Comparison of ENCODE assay signal across 13 mouse cellular contexts in the genomic region with DNA sequence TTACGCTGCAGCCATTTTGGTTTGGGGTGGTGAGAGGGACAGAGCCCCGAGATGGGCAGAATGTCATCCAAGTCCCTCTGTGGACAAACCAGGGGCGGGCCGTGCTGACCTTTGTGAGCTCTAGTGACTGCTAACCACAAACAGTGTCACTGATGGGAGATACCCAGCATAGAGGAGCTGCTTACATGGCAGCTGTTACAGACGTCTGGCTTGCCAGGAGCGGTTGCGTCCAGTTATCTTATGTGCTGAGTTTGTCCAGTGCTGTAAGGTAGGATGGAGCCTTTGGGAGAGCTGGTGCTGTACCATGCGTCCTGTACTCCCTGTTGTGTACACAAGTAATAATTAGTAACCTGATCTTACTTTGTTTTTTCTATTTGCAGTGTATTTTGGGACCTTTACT. TPM values are rescaled to one million over a fixed set of nuclear protein-coding genes. Genes with fewer than 3 reads are reported as not detected.
A peak's percentile ranks its signal among the peaks of the same experiment; 100 is the strongest.
DNase-seq lines count a peak whose midpoint lies in the region; ATAC-seq lines count a peak whose summit lies in the region.
"Had no signal": no experiment of that assay in that cellular context is flagged by ENCODE, and none has a peak within 500 bp of the region (broad histone marks: within the 10 kb centered on the region; RNA-seq: fewer than 3 reads in every experiment).

No protein-coding gene starts in this region.

- H3K4me1 ChIP-seq in liver, embryonic 13.5 days (replicated peaks) = peaks cover 62% of the 10 kb centered on the region
- peaks cover 62% of the 10 kb centered on the region for H3K4me1 ChIP-seq in forebrain, embryonic 15.5 days
- H3K4me1 ChIP-seq in midbrain, embryonic 10.5 days = peaks cover 62% of the 10 kb centered on the region
- H3K4me1 ChIP-seq in neural tube, embryonic 15.5 days = peaks cover 65% of the 10 kb centered on the region

- no peak overlapping the region for H3K9ac ChIP-seq in liver, embryonic 13.5 days
- H3K9ac ChIP-seq in forebrain, embryonic 15.5 days (replicated peaks) = 0 out of 2 replicates have a peak overlapping the region, but pooled peaks have one; percentile 18
- H3K9ac ChIP-seq in neural tube, embryonic 15.5 days (replicated peaks) = no peak overlapping the region
- H3K9ac ChIP-seq: kidney, embryonic 15.5 days; liver, embryonic 15.5 days had no signal

- no peaks in the 10 kb centered on the region for H3K9me3 ChIP-seq in liver, embryonic 13.5 days (replicated peaks)
- no peaks in the 10 kb centered on the region for H3K9me3 ChIP-seq in forebrain, embryonic 15.5 days
- H3K9me3 ChIP-seq in midbrain, embryonic 10.5 days (replicated peaks) = no peaks in the 10 kb centered on the region
- H3K9me3 ChIP-seq in neural tube, embryonic 15.5 days (replicated peaks) = no peaks in the 10 kb centered on the region
- H3K9me3 ChIP-seq: kidney, embryonic 15.5 days; liver, embryonic 15.5 days had no signal

- WGBS in liver, embryonic 13.5 days (ENCODE audit: insufficient replicate concordance) = 67% methylated on average over 8 of the region's 8 CpGs
- 73% methylated on average over 8 of the region's 8 CpGs for WGBS in forebrain, embryonic 15.5 days
- 82% methylated on average over 8 of the region's 8 CpGs for WGBS in midbrain, embryonic 10.5 days
- WGBS in neural tube, embryonic 15.5 days = 73% methylated on average over 8 of the region's 8 CpGs

- no peak overlapping the region for H3K4me3 ChIP-seq in liver, embryonic 13.5 days (replicated peaks)
- H3K4me3 ChIP-seq in forebrain, embryonic 15.5 days = 0 out of 2 replicates have a peak overlapping the region, but pooled peaks have one; percentile 9
- H3K4me3 ChIP-seq in midbrain, embryonic 10.5 days = peak overlapping the region; percentile 90
- no peak overlapping the region for H3K4me3 ChIP-seq in neural tube, embryonic 15.5 days (replicated peaks)
- H3K4me3 ChIP-seq: kidney, embryonic 15.5 days; liver, embryonic 15.5 days had no signal

- intact Hi-C loops in gastrocnemius, postnatal 14 days (cut with DNase I; ENCODE audit: low total_unique reads) = loop anchor here (10.0 kb wide), 1 partner anchor 250 kb away; no protein-coding TSS in a partner anchor

- no peak overlapping the region for H3K27ac ChIP-seq in liver, embryonic 13.5 days
- no peak overlapping the region for H3K27ac ChIP-seq in forebrain, embryonic 15.5 days (replicated peaks)
- no peak overlapping the region for H3K27ac ChIP-seq in midbrain, embryonic 10.5 days (replicated peaks)
- H3K27ac ChIP-seq in neural tube, embryonic 15.5 days (replicated peaks) = no peak overlapping the region
- H3K27ac ChIP-seq: kidney, embryonic 15.5 days; liver, embryonic 15.5 days had no signal

- ATAC-seq in liver, embryonic 13.5 days (ENCODE audit: low read depth) = no peak
- no peak for ATAC-seq in forebrain, embryonic 15.5 days (replicated peaks)
- ATAC-seq in neural tube, embryonic 15.5 days (ENCODE audit: low FRiP score) = no peak
- ATAC-seq: Patski had no signal

- peaks cover 76% of the 10 kb centered on the region for H3K36me3 ChIP-seq in liver, embryonic 13.5 days
- H3K36me3 ChIP-seq in forebrain, embryonic 15.5 days = peaks cover 50% of the 10 kb centered on the region
- peaks cover 74% of the 10 kb centered on the region for H3K36me3 ChIP-seq in midbrain, embryonic 10.5 days
- H3K36me3 ChIP-seq in neural tube, embryonic 15.5 days = peaks cover 45% of the 10 kb centered on the region

- H3K27me3 ChIP-seq in liver, embryonic 13.5 days = no peaks in the 10 kb centered on the region
- no peaks in the 10 kb centered on the region for H3K27me3 ChIP-seq in forebrain, embryonic 15.5 days
- H3K27me3 ChIP-seq in midbrain, embryonic 10.5 days (ENCODE audit: low read depth, poor library complexity, severe bottlenecking) = no peaks in the 10 kb centered on the region
- H3K27me3 ChIP-seq in neural tube, embryonic 15.5 days (replicated peaks) = no peaks in the 10 kb centered on the region
- H3K27me3 ChIP-seq: kidney, embryonic 15.5 days; liver, embryonic 15.5 days; Patski had no signal

- peak overlapping the region; percentile 99; the same call in 1 of the 2 replicates for H3K4me2 ChIP-seq in liver, embryonic 13.5 days
- H3K4me2 ChIP-seq in forebrain, embryonic 15.5 days (replicated peaks) = peak overlapping the region; percentile 80
- peak overlapping the region; percentile 84 for H3K4me2 ChIP-seq in neural tube, embryonic 15.5 days

- DNase-seq in liver, embryonic 13.5 days = no peak
- DNase-seq in liver = no peak
- no peak for DNase-seq in midbrain, embryonic 10.5 days (ENCODE audit: low spot score)
- DNase-seq in frontal cortex, postnatal 14 days (ENCODE audit: low spot score in 2 of 2) = no peak
- DNase-seq in gastrocnemius, postnatal 14 days = no peak
- DNase-seq: adrenal gland, adult 8-10 months; gastrocnemius, postnatal 25 days; right cerebral cortex, postnatal 25 days had no signal

RNA-seq across cellular contexts. Expression of a gene that starts 4.8 kb away (rescaled TPM):
- polyA plus RNA-seq in liver, embryonic 13.5 days (2015; fragmentation: Nextera tagmentation; extraction: Ambion mirVana) = 55.5 and 64.8 TPM in 2 replicates
- 198 and 201 TPM in 2 replicates for polyA plus RNA-seq in forebrain, embryonic 15.5 days (2015; fragmentation: Nextera tagmentation; extraction: Ambion mirVana)
- polyA plus RNA-seq in midbrain, embryonic 10.5 days (2016; fragmentation: Nextera tagmentation; extraction: Ambion mirVana) = 119 and 136 TPM in 2 replicates
- polyA plus RNA-seq in neural tube, embryonic 15.5 days (2015; fragmentation: Nextera tagmentation; extraction: Ambion mirVana) = 118 and 130 TPM in 2 replicates
- 10 to 100 TPM; 23.4 to 27.9 TPM for total RNA-seq in gastrocnemius, postnatal 14 days (2021)

Comparison
In these comparisons a context has a peak if more than half of its experiments do, and no peak if none do; other contexts are left out.
1. H3K4me3 ChIP-seq: peak in forebrain, embryonic 15.5 days (single experiment) and midbrain, embryonic 10.5 days (single experiment); none in liver, embryonic 13.5 days (single experiment) and neural tube, embryonic 15.5 days (single experiment).
2. Peak in every context shown above with its lines, with median percentiles within 50 percentile points of each other: H3K4me2 ChIP-seq.